Mouse (Mus musculus): ENCODE measurements around the gene Lbh. TPM values are rescaled to one million over a fixed set of nuclear protein-coding genes. Genes with fewer than 3 reads are reported as not detected.

The Lbh gene
- polyA plus RNA-seq, 1 experiment = 37.7 TPM

- Histone ChIP-seq H3K27ac (ENCODE audit: insufficient read depth, low read length) (no peak overlapping the region), H3K4me3 (ENCODE audit: insufficient read depth, low read length) (no peak overlapping the region)
These were observed 59.5 kb downstream of the Lbh start for GRCm38 (mm10) chr17:72977616-72978015.

GRCm38 (mm10) chr17:72982156-72982555 is 64.1 kb downstream of the Lbh start:
- H3K4me1 ChIP-seq (ENCODE audit: control insufficient read depth, insufficient read depth, low read length) = no peaks in the 10 kb centered on the region
- H3K4me3 ChIP-seq (ENCODE audit: insufficient read depth, low read length) = no peak overlapping the region
- no peak overlapping the region for H3K27ac ChIP-seq (ENCODE audit: insufficient read depth, low read length)
- TF ChIP-seq CTCF (IDR thresholded peaks at IDR 0.05; ENCODE audit: extremely low read depth, insufficient read depth, low read length) (no peak), POLR2A (IDR thresholded peaks at IDR 0.05; ENCODE audit: extremely low read depth, insufficient read depth, low read length) (no peak)

More at GRCm38 (mm10) chr17:72977616-72978015, 59.5 kb downstream of the Lbh start:
- no peaks in the 10 kb centered on the region for H3K4me1 ChIP-seq (ENCODE audit: control insufficient read depth, insufficient read depth, low read length)
- TF ChIP-seq POLR2A (IDR thresholded peaks at IDR 0.05; ENCODE audit: extremely low read depth, insufficient read depth, low read length) (no peak), CTCF (IDR thresholded peaks at IDR 0.05; ENCODE audit: extremely low read depth, insufficient read depth, low read length) (no peak)

GRCm38 (mm10) chr17:72983471-72983870 is 65.4 kb downstream of the Lbh start:
- Histone ChIP-seq H3K27ac (ENCODE audit: insufficient read depth, low read length) (no peak overlapping the region), H3K4me1 (ENCODE audit: control insufficient read depth, insufficient read depth, low read length) (no peaks in the 10 kb centered on the region), H3K4me3 (ENCODE audit: insufficient read depth, low read length) (no peak overlapping the region)
- TF ChIP-seq CTCF (IDR thresholded peaks at IDR 0.05; ENCODE audit: extremely low read depth, insufficient read depth, low read length) (no peak), POLR2A (IDR thresholded peaks at IDR 0.05; ENCODE audit: extremely low read depth, insufficient read depth, low read length) (no peak)

- no peak overlapping the region for H3K4me3 ChIP-seq (ENCODE audit: insufficient read depth, low read length)
- H3K4me1 ChIP-seq (ENCODE audit: control insufficient read depth, insufficient read depth, low read length) = peaks cover 4% of the 10 kb centered on the region
- no peak for TF ChIP-seq POLR2A (IDR thresholded peaks at IDR 0.05; ENCODE audit: extremely low read depth, insufficient read depth, low read length)
- no peak for TF ChIP-seq CTCF (IDR thresholded peaks at IDR 0.05; ENCODE audit: extremely low read depth, insufficient read depth, low read length)
- H3K27ac ChIP-seq (ENCODE audit: insufficient read depth, low read length) = peak overlapping the region; percentile 83; the same call in 1 of the 2 replicates
These were observed 70.9 kb downstream of the Lbh start for GRCm38 (mm10) chr17:72989025-72989424.

Other genes starting within 250 kb of the Lbh start
- gene Ypel5, start 81.9 kb upstream of the Lbh start, polyA plus RNA-seq (2012; rRNA removed) = 72.9 and 73.3 TPM in 2 replicates
- gene Lclat1, start 189.7 kb downstream of the Lbh start, polyA plus RNA-seq (2012; rRNA removed) = 19.6 and 21.1 TPM in 2 replicates

Data from cortical plate, adult 2 months (tissue).